Mouse (Mus musculus) erythroblast, embryonic 14.5 days (primary cell): Measurements from ENCODE around the gene Otogl.

Source experiments
- GATA1 ChIP-seq: IDR thresholded peaks from 2 replicates; pipeline ENCODE4 v1.6.1; 2012; ENCODE audit warnings: low read length, inconsistent platforms, mixed read lengths
- TAL1 ChIP-seq: IDR thresholded peaks from 3 replicates; pipeline ENCODE4 v1.6.1; 2012; ENCODE audit warnings: low read length, inconsistent platforms, mixed read lengths

GRCm38 (mm10) chr10:107894663-107895581 lies 17.0 kb downstream of the Otogl start:
- TF ChIP-seq GATA1, result no peak
- no peak for TF ChIP-seq TAL1
